Mouse (Mus musculus): Measurements from ENCODE around the gene Zfp277. TPM values are rescaled to one million over a fixed set of nuclear protein-coding genes. Genes with fewer than 3 reads are reported as not detected.
A peak's percentile ranks its signal among the peaks of the same experiment; 100 is the strongest.

Gene Zfp277
- total and polyA plus RNA-seq, 2 experiments from 2014 or later, result 22.9 to 29.9 TPM

DNA sequence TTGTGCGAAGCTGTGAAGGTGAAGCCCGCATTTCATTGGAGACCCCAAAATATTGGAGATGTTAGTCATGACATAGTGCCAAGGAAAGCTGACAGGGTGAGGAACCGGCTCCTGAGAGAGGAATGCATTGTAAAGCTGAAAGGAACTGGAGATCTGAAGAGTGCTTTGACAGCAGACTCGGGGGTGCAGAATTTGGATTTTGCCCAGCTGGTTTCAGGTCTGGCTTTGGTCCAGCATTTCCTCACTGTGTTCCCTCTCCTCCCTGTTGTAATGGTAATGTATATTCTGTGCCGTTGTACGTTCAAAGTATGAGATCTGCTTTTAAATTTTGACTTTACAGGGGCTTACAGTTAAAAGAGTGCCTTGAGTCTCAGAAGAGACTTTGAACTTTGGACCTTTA is 141.7 kb downstream of the Zfp277 start:
- H3K9ac ChIP-seq (replicated peaks; ENCODE audit: low read length, poor library complexity, severe bottlenecking), result no peak overlapping the region
- H3K4me2 ChIP-seq (ENCODE audit: low read depth, low read length, poor library complexity, severe bottlenecking), result no peak overlapping the region
- DNase-seq (ENCODE audit: low spot score), result no peak
- no peaks in the 10 kb centered on the region for H3K27me3 ChIP-seq (ENCODE audit: insufficient read depth, low read length)
- no peak overlapping the region for H3K4me3 ChIP-seq (ENCODE audit: low read depth, low read length)
- ATAC-seq (ENCODE audit: low FRiP score), result no peak
- H3K27ac ChIP-seq (ENCODE audit: low read depth, low read length), result no peak overlapping the region
- 43% methylated on average over 6 of the region's 6 CpGs for WGBS
- no peak for TF ChIP-seq CTCF (IDR thresholded peaks at IDR 0.05)
- no peaks in the 10 kb centered on the region for H3K36me3 ChIP-seq (ENCODE audit: insufficient read depth, low read length)
- H3K9me3 ChIP-seq (ENCODE audit: low read length), result no peaks in the 10 kb centered on the region
- H3K4me1 ChIP-seq (ENCODE audit: insufficient read depth, low read length), result no peaks in the 10 kb centered on the region

- 95% methylated on average over 3 of the region's 3 CpGs for WGBS
These were observed 147.1 kb downstream of the Zfp277 start for GRCm38 (mm10) chr12:40298636-40299035.

GRCm38 (mm10) chr12:40286539-40286938 is 159.2 kb downstream of the Zfp277 start:
- DNase-seq (ENCODE audit: low spot score), result peak; percentile 4
- Histone ChIP-seq H3K27ac (ENCODE audit: low read depth, low read length) (no peak overlapping the region), H3K9me3 (ENCODE audit: low read length) (no peaks in the 10 kb centered on the region), H3K9ac (replicated peaks; ENCODE audit: low read length, poor library complexity, severe bottlenecking) (no peak overlapping the region), H3K4me3 (ENCODE audit: low read depth, low read length) (no peak overlapping the region), H3K27me3 (ENCODE audit: insufficient read depth, low read length) (no peaks in the 10 kb centered on the region), H3K4me1 (ENCODE audit: insufficient read depth, low read length) (no peaks in the 10 kb centered on the region), H3K36me3 (ENCODE audit: insufficient read depth, low read length) (no peaks in the 10 kb centered on the region), H3K4me2 (ENCODE audit: low read depth, low read length, poor library complexity, severe bottlenecking) (no peak overlapping the region)
- WGBS, result 78% methylated on average over 4 of the region's 4 CpGs
- TF ChIP-seq CTCF (IDR thresholded peaks at IDR 0.05), result no peak
- ATAC-seq (ENCODE audit: low FRiP score), result no peak

More at GRCm38 (mm10) chr12:40298636-40299035, 147.1 kb downstream of the Zfp277 start:
- no peak for DNase-seq (ENCODE audit: low spot score)
- TF ChIP-seq CTCF (IDR thresholded peaks at IDR 0.05), result no peak
- Histone ChIP-seq H3K4me2 (ENCODE audit: low read depth, low read length, poor library complexity, severe bottlenecking) (no peak overlapping the region), H3K36me3 (ENCODE audit: insufficient read depth, low read length) (no peaks in the 10 kb centered on the region), H3K4me3 (ENCODE audit: low read depth, low read length) (no peak overlapping the region), H3K27me3 (ENCODE audit: insufficient read depth, low read length) (no peaks in the 10 kb centered on the region), H3K9ac (replicated peaks; ENCODE audit: low read length, poor library complexity, severe bottlenecking) (no peak overlapping the region), H3K9me3 (ENCODE audit: low read length) (no peaks in the 10 kb centered on the region), H3K27ac (ENCODE audit: low read depth, low read length) (no peak overlapping the region), H3K4me1 (ENCODE audit: insufficient read depth, low read length) (no peaks in the 10 kb centered on the region)
- no peak for ATAC-seq (ENCODE audit: low FRiP score)

- Histone ChIP-seq H3K36me3 (ENCODE audit: insufficient read depth, low read length) (no peaks in the 10 kb centered on the region), H3K27ac (ENCODE audit: low read depth, low read length) (no peak overlapping the region), H3K9me3 (ENCODE audit: low read length) (no peaks in the 10 kb centered on the region), H3K4me1 (ENCODE audit: insufficient read depth, low read length) (no peaks in the 10 kb centered on the region), H3K4me2 (ENCODE audit: low read depth, low read length, poor library complexity, severe bottlenecking) (no peak overlapping the region), H3K27me3 (ENCODE audit: insufficient read depth, low read length) (no peaks in the 10 kb centered on the region), H3K4me3 (ENCODE audit: low read depth, low read length) (no peak overlapping the region), H3K9ac (replicated peaks; ENCODE audit: low read length, poor library complexity, severe bottlenecking) (no peak overlapping the region)
- no peak for TF ChIP-seq CTCF (IDR thresholded peaks at IDR 0.05)
- ATAC-seq (ENCODE audit: low FRiP score) (no peak), DNase-seq (ENCODE audit: low spot score) (no peak)
- WGBS, result 90% methylated on average over 4 of the region's 4 CpGs
These were observed 164.9 kb downstream of the Zfp277 start for GRCm38 (mm10) chr12:40280596-40281325.

GRCm38 (mm10) chr12:40277581-40277980 is 168.1 kb downstream of the Zfp277 start:
- no peak overlapping the region for H3K4me3 ChIP-seq (ENCODE audit: low read depth, low read length)
- H3K9ac ChIP-seq (replicated peaks; ENCODE audit: low read length, poor library complexity, severe bottlenecking), result no peak overlapping the region
- no peaks in the 10 kb centered on the region for H3K9me3 ChIP-seq (ENCODE audit: low read length)
- TF ChIP-seq CTCF (IDR thresholded peaks at IDR 0.05), result no peak
- H3K27me3 ChIP-seq (ENCODE audit: insufficient read depth, low read length), result no peaks in the 10 kb centered on the region
- 84% methylated on average over 3 of the region's 3 CpGs for WGBS
- DNase-seq (ENCODE audit: low spot score) (no peak), ATAC-seq (ENCODE audit: low FRiP score) (no peak)
- H3K4me1 ChIP-seq (ENCODE audit: insufficient read depth, low read length), result no peaks in the 10 kb centered on the region
- no peaks in the 10 kb centered on the region for H3K36me3 ChIP-seq (ENCODE audit: insufficient read depth, low read length)
- no peak overlapping the region for H3K4me2 ChIP-seq (ENCODE audit: low read depth, low read length, poor library complexity, severe bottlenecking)
- no peak overlapping the region for H3K27ac ChIP-seq (ENCODE audit: low read depth, low read length)

GRCm38 (mm10) chr12:40274931-40275330 is 170.8 kb downstream of the Zfp277 start:
- no peak overlapping the region for H3K4me3 ChIP-seq (ENCODE audit: low read depth, low read length)
- no peak overlapping the region for H3K9ac ChIP-seq (replicated peaks; ENCODE audit: low read length, poor library complexity, severe bottlenecking)
- TF ChIP-seq CTCF (IDR thresholded peaks at IDR 0.05), result no peak
- no peak for DNase-seq (ENCODE audit: low spot score)
- no peaks in the 10 kb centered on the region for H3K4me1 ChIP-seq (ENCODE audit: insufficient read depth, low read length)
- H3K36me3 ChIP-seq (ENCODE audit: insufficient read depth, low read length), result no peaks in the 10 kb centered on the region
- H3K27ac ChIP-seq (ENCODE audit: low read depth, low read length), result no peak overlapping the region
- no peaks in the 10 kb centered on the region for H3K9me3 ChIP-seq (ENCODE audit: low read length)
- no peaks in the 10 kb centered on the region for H3K27me3 ChIP-seq (ENCODE audit: insufficient read depth, low read length)
- H3K4me2 ChIP-seq (ENCODE audit: low read depth, low read length, poor library complexity, severe bottlenecking), result no peak overlapping the region
- ATAC-seq (ENCODE audit: low FRiP score), result no peak
